Mouse (Mus musculus): Measurements from ENCODE around the gene Crbn.

Crbn gene

GRCm38 (mm10) chr6:106761486-106761885 is 38.4 kb downstream of the Crbn start:
- no peak for DNase-seq

- DNase-seq = no peak
Observed at GRCm38 (mm10) chr6:106760473-106761218, 39.2 kb downstream of the Crbn start.

- DNase-seq = no peak
Observed at GRCm38 (mm10) chr6:106758299-106758698, 41.6 kb downstream of the Crbn start.

GRCm38 (mm10) chr6:106750291-106750690 is 49.6 kb downstream of the Crbn start:
- DNase-seq = no peak

- DNase-seq = no peak
Observed at GRCm38 (mm10) chr6:106748887-106749388, 50.9 kb downstream of the Crbn start, which contains the start of gene Il5ra. Gene Il5ra, minus strand, starts transcription at chr6:106749037.

- no peak for DNase-seq
Observed at GRCm38 (mm10) chr6:106747804-106748203, 52.1 kb downstream of the Crbn start.

- DNase-seq = no peak
Observed at GRCm38 (mm10) chr6:106747251-106747650, 52.6 kb downstream of the Crbn start.

- DNase-seq = no peak
Observed at GRCm38 (mm10) chr6:106745673-106746394, 54.0 kb downstream of the Crbn start.

- DNase-seq = no peak
Observed at GRCm38 (mm10) chr6:106743556-106744233, 56.2 kb downstream of the Crbn start.

- DNase-seq = no peak
Observed at GRCm38 (mm10) chr6:106740244-106740825, 59.5 kb downstream of the Crbn start.

GRCm38 (mm10) chr6:106738229-106738628 is 61.6 kb downstream of the Crbn start:
- no peak for DNase-seq

- DNase-seq = no peak
Observed at GRCm38 (mm10) chr6:106732563-106732962, 67.3 kb downstream of the Crbn start.

Data from kidney, adult 9 months (tissue).